Mouse (Mus musculus) MEL-GATA-1-ER (cell line): ENCODE results near the gene Mon2.
A peak's percentile ranks its signal among the peaks of the same experiment; 100 is the strongest.
"Not testable (repeated sequence)": the region's sequence is repeated elsewhere in the genome, so short reads cannot be mapped to it uniquely, and the experiment has no call there.

Source experiments
- DNase-seq: peaks from one replicate; pipeline ENCODE4 v3.0.0-alpha.2; 2012; ENCODE audit warnings: low read depth; ENCODE audit errors: extremely low read depth

Gene Mon2

GRCm38 (mm10) chr10:123060831-123061230 is 15.5 kb downstream of the Mon2 start:
- DNase-seq = no peak

- no peak for DNase-seq
Measured at GRCm38 (mm10) chr10:123057082-123057481, 19.2 kb downstream of the Mon2 start.

GRCm38 (mm10) chr10:123056463-123056862 is 19.8 kb downstream of the Mon2 start:
- no peak for DNase-seq

GRCm38 (mm10) chr10:123055205-123056000 is 20.9 kb downstream of the Mon2 start:
- no peak for DNase-seq

- DNase-seq = no peak
Measured at GRCm38 (mm10) chr10:123053557-123053956, 22.7 kb downstream of the Mon2 start.

GRCm38 (mm10) chr10:123052021-123052420 is 24.3 kb downstream of the Mon2 start:
- DNase-seq = no peak

- no peak for DNase-seq
Measured at GRCm38 (mm10) chr10:123048730-123049129, 27.6 kb downstream of the Mon2 start.

- no peak for DNase-seq
Measured at GRCm38 (mm10) chr10:123039936-123040335, 36.4 kb downstream of the Mon2 start.

GRCm38 (mm10) chr10:123032078-123032646 is 44.1 kb downstream of the Mon2 start:
- no peak for DNase-seq

- DNase-seq = no peak
Measured at GRCm38 (mm10) chr10:123031449-123031848, 44.9 kb downstream of the Mon2 start.

- DNase-seq = no peak
Measured at GRCm38 (mm10) chr10:123030589-123030988, 45.7 kb downstream of the Mon2 start.

GRCm38 (mm10) chr10:123028949-123029348 is 47.4 kb downstream of the Mon2 start:
- DNase-seq = no peak

GRCm38 (mm10) chr10:123026736-123027135 is 49.6 kb downstream of the Mon2 start:
- DNase-seq = not testable (repeated sequence)

GRCm38 (mm10) chr10:123013435-123013834 is 62.9 kb downstream of the Mon2 start:
- DNase-seq = no peak

- no peak for DNase-seq
Measured at GRCm38 (mm10) chr10:123011421-123011820, 64.9 kb downstream of the Mon2 start.

GRCm38 (mm10) chr10:123005237-123006185 is 70.8 kb downstream of the Mon2 start:
- peak; percentile 52 for DNase-seq

GRCm38 (mm10) chr10:123004475-123005236 is 71.6 kb downstream of the Mon2 start:
- no peak for DNase-seq

- DNase-seq = no peak
Measured at GRCm38 (mm10) chr10:123001985-123002384, 74.3 kb downstream of the Mon2 start.

GRCm38 (mm10) chr10:123001363-123001762 is 74.9 kb downstream of the Mon2 start:
- DNase-seq = no peak

GRCm38 (mm10) chr10:122999356-122999755 is 76.9 kb downstream of the Mon2 start:
- no peak for DNase-seq

- DNase-seq = no peak
Measured at GRCm38 (mm10) chr10:122997852-122998251, 78.5 kb downstream of the Mon2 start.
